Mouse (Mus musculus) erythroblast, embryonic 14.5 days (primary cell): Measurements from ENCODE around the gene Nol9. TPM values are rescaled to one million over a fixed set of nuclear protein-coding genes. Genes with fewer than 3 reads are reported as not detected.

ENCODE experiments used
- H3K27me3 ChIP-seq: 2 replicates; pipeline ENCODE4 v1.6.1; 2012; ENCODE audit warnings: inconsistent platforms; ENCODE audit not compliant: control insufficient read depth
- H3K36me3 ChIP-seq: 2 replicates; pipeline ENCODE4 v1.6.1; 2012; ENCODE audit warnings: mild to moderate bottlenecking, inconsistent platforms; ENCODE audit not compliant: control insufficient read depth
- H3K4me1 ChIP-seq: 2 replicates; pipeline ENCODE4 v1.6.1; 2012; ENCODE audit warnings: inconsistent platforms; ENCODE audit not compliant: control insufficient read depth
- H3K4me3 ChIP-seq: replicated peaks from 2 replicates; pipeline ENCODE3; 2012; ENCODE audit warnings: moderate library complexity, mild to moderate bottlenecking, inconsistent platforms
- H3K9me3 ChIP-seq: 2 replicates; pipeline ENCODE4 v1.6.1; 2012; ENCODE audit warnings: low read length, inconsistent platforms, mixed read lengths; ENCODE audit not compliant: control insufficient read depth
- GATA1 ChIP-seq: IDR thresholded peaks from 2 replicates; pipeline ENCODE4 v1.6.1; 2012; ENCODE audit warnings: low read length, inconsistent platforms, mixed read lengths
- TAL1 ChIP-seq: IDR thresholded peaks from 3 replicates; pipeline ENCODE4 v1.6.1; 2012; ENCODE audit warnings: low read length, inconsistent platforms, mixed read lengths
- polyA plus RNA-seq: library from polyadenylated mRNA; stranded (reverse); fragments of >175 nt; gene quantifications from 2 replicates; pipeline ENCODE4 v1.2.3, GENCODE M21; 2012

The Nol9 gene
- polyA plus RNA-seq, 1 experiment = 0.87 TPM

DNA sequence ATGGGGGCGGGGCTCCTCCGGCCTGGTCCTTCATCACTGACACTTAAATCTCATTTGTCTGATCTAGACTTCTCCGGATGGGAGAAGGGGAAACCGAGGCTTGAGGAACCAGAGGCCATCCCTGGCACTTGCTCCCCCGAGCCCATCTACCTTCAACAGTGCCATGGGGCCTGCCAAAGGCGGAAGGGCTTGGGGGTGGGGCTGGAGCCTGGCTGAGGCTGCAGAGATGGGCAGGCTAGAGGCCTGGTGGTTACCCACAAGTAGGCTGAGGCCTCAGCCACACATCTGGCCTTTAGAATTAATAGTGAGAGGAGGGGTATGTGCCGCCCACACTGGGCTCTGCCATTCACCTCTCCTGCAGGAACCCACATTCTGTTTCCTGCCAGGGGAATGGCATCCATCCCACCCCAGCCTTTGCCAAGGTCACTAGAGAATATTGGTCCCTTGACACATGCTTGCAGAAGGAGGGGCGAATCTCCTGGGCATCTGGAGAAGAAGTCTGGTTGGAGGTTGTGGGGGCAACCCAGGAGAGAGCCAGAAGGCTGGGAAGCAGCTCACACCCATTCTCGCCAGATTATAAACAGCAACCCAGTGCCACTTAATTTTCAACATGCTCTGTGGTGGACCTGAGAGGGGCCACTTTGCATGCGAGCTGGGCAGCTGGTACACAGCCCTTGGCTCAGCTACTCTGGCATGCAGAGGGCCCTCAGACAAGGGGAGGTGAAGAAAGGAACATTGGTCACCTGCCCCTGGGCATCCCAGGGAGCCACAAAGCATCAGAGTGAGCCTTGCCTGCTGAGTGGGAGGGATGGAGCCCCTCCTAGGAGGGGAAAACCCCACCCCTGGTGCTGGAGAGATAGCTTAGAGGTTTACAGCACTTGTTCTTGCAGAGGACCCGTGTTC lies 31.6 kb downstream of the Nol9 start:
- TF ChIP-seq GATA1 (no peak), TAL1 (no peak)
- no peak overlapping the region for H3K4me3 ChIP-seq
- H3K9me3 ChIP-seq = peaks cover 4% of the 10 kb centered on the region; the same call in 1 of the 2 replicates
- peaks cover 19% of the 10 kb centered on the region for H3K27me3 ChIP-seq
- no peaks in the 10 kb centered on the region for H3K36me3 ChIP-seq
- H3K4me1 ChIP-seq = peaks cover 25% of the 10 kb centered on the region

- Histone ChIP-seq H3K4me1 (peaks cover 24% of the 10 kb centered on the region), H3K4me3 (no peak within 1 kb of the TSS), H3K36me3 (no peaks in the 10 kb centered on the region), H3K9me3 (peaks cover 4% of the 10 kb centered on the region; the same call in 1 of the 2 replicates), H3K27me3 (peaks cover 19% of the 10 kb centered on the region)
- TF ChIP-seq GATA1 (no peak), TAL1 (no peak)
Measured at GRCm38 (mm10) chr4:152072121-152072601, 33.0 kb downstream of the Nol9 start, which contains the start of gene Plekhg5. Gene Plekhg5, plus strand, starts transcription at chr4:152072498.

GRCm38 (mm10) chr4:152072655-152073054 lies 33.5 kb downstream of the Nol9 start:
- Histone ChIP-seq H3K36me3 (no peaks in the 10 kb centered on the region), H3K9me3 (peaks cover 4% of the 10 kb centered on the region; the same call in 1 of the 2 replicates), H3K4me3 (no peak overlapping the region), H3K27me3 (peaks cover 22% of the 10 kb centered on the region), H3K4me1 (peaks cover 19% of the 10 kb centered on the region)
- TF ChIP-seq GATA1 = no peak
- TF ChIP-seq TAL1 = no peak

DNA sequence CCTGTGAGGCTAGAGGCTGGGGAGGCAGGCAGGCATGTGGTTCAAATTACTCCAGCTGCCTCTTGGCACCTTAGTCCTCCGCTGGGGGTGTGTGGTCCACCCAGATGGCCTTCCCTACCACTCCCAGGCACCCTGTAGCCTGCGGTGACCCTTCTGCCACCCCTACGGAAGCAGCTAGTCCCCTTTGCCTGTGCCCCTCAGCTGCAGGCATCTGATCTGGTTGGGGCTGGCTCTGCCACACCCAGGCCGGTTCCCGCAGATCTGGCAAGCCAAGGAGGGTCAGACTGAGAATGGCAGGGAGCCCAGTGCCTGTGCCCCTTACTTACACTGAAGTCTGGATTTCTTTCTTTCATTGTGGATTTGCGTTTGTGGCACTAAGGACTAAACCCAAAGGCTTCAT lies 34.6 kb downstream of the Nol9 start:
- Histone ChIP-seq H3K27me3 (peaks cover 22% of the 10 kb centered on the region), H3K4me3 (no peak overlapping the region)

DNA sequence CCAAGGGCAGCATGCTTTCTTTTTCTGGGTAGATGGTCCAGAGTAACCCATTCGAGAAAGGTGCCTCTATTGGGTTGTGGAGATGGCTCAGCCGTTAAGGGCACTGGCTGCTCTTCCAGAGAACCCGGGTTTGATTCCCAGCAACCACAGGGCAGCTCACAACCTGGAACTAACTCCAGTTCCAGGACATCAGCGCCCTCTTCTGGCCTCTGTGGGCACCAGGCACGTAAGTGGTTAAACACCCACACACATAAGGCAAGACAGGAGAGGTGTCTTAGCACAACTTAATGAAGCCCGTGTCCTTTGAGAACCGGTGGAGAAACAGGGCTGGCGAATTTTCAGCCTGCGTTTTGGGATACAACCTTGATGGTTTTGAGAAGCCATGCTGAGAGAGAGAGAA lies 35.4 kb downstream of the Nol9 start:
- H3K9me3 ChIP-seq = peaks cover 4% of the 10 kb centered on the region; the same call in 1 of the 2 replicates
- H3K36me3 ChIP-seq = no peaks in the 10 kb centered on the region
- H3K4me3 ChIP-seq = no peak overlapping the region
- TF ChIP-seq GATA1 = no peak
- TF ChIP-seq TAL1 = no peak
- H3K4me1 ChIP-seq = peaks cover 25% of the 10 kb centered on the region
- peaks cover 22% of the 10 kb centered on the region for H3K27me3 ChIP-seq

More for the DNA sequence above, 34.6 kb downstream of the Nol9 start:
- TF ChIP-seq TAL1 (no peak), GATA1 (no peak)
- H3K4me1 ChIP-seq = peaks cover 25% of the 10 kb centered on the region
- H3K9me3 ChIP-seq = peaks cover 4% of the 10 kb centered on the region; the same call in 1 of the 2 replicates
- H3K36me3 ChIP-seq = no peaks in the 10 kb centered on the region

DNA sequence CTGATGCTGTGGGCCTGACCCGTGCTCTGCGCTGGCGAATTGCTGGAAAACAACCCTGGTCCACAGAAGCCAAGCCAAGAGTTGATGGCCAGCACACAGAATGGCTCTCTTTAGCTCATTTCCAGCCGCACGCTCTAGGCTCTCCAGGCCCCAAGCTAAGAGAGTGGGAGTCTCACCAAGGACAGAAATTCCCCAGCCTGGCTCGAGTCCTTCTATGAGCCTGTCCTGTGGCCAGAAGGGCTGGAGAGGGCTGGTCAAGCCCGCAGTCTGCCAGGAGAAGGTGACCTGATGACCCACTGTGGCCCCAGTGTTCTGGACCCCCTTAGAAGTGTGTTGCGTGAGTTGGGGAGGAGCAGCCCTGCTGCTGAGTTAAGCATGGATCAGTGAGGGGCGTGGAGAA lies 38.1 kb downstream of the Nol9 start:
- no peak overlapping the region for H3K4me3 ChIP-seq
- peaks cover 14% of the 10 kb centered on the region for H3K27me3 ChIP-seq
- TF ChIP-seq GATA1 (no peak), TAL1 (no peak)
- H3K36me3 ChIP-seq = no peaks in the 10 kb centered on the region
- peaks cover 4% of the 10 kb centered on the region; the same call in 1 of the 2 replicates for H3K9me3 ChIP-seq
- peaks cover 22% of the 10 kb centered on the region for H3K4me1 ChIP-seq

- Histone ChIP-seq H3K36me3 (no peaks in the 10 kb centered on the region), H3K4me1 (peaks cover 16% of the 10 kb centered on the region), H3K4me3 (no peak overlapping the region), H3K9me3 (peaks cover 4% of the 10 kb centered on the region; the same call in 1 of the 2 replicates), H3K27me3 (peaks cover 8% of the 10 kb centered on the region)
- no peak for TF ChIP-seq GATA1
- TF ChIP-seq TAL1 = no peak
Measured at GRCm38 (mm10) chr4:152078105-152078530, 39.0 kb downstream of the Nol9 start.

DNA sequence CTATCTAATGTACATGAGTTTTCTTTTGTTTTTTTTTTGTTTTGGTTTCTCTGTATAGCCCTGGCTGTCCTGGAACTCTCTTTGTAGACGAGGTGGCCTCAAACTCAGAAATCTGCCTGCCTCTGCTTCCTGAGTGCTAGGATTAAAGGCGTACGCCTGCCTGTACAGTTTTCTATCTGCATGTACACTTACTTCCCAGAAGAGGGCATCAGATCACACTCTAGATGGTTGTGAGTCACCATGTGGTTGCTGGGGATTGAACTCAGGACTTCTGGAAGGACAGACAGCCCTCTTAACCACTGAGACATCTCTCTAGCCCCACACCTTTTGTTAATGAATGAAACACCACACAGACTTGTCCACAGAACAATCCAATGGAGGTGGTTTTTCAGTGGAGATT lies 40.1 kb downstream of the Nol9 start:
- Histone ChIP-seq H3K4me3 (no peak overlapping the region), H3K27me3 (peaks cover 7% of the 10 kb centered on the region), H3K4me1 (peaks cover 11% of the 10 kb centered on the region), H3K36me3 (no peaks in the 10 kb centered on the region), H3K9me3 (peaks cover 4% of the 10 kb centered on the region; the same call in 1 of the 2 replicates)
- TF ChIP-seq TAL1 = no peak

DNA sequence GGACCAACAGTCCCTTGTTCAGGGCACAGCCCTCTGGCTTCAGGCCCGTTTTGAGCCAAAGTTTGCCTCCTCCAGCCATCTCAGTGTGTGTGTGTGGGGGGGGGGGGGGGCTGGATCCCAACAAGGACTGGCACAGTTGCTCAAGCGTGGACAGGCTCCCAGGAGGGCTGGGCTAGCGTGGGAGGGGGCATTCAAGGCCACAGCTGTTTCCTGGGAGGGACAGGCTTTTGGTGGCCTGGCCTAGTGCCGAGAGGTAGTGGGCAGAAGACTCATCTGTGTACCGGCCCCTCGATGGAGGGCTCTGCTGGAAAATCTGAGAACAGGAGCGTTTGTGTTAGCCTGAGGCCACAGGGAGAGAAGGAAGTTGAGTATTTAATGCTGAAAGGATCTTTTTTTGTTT lies 40.8 kb downstream of the Nol9 start:
- H3K4me3 ChIP-seq = no peak overlapping the region
- TF ChIP-seq TAL1 = no peak
- TF ChIP-seq GATA1 = no peak
- H3K27me3 ChIP-seq = peaks cover 12% of the 10 kb centered on the region
- H3K4me1 ChIP-seq = peaks cover 16% of the 10 kb centered on the region
- no peaks in the 10 kb centered on the region for H3K9me3 ChIP-seq
- no peaks in the 10 kb centered on the region for H3K36me3 ChIP-seq
